Mouse (Mus musculus): ENCODE measurements around the gene Pla2g10. TPM values are rescaled to one million over a fixed set of nuclear protein-coding genes. Genes with fewer than 3 reads are reported as not detected.
"Not testable (repeated sequence)": the region's sequence is repeated elsewhere in the genome, so short reads cannot be mapped to it uniquely, and the experiment has no call there.

Pla2g10 gene
- polyA plus RNA-seq, 1 experiment from 2014 or later = 0.29 TPM

- Histone ChIP-seq H3K4me3 (ENCODE audit: low read depth, low read length) (peak overlapping the region; percentile 60), H3K9me3 (ENCODE audit: control insufficient read depth, low read length) (no peaks in the 10 kb centered on the region), H3K4me2 (replicated peaks; ENCODE audit: low read depth, low read length) (peak overlapping the region; percentile 92), H3K36me3 (ENCODE audit: control insufficient read depth, insufficient read depth, low read length) (no peaks in the 10 kb centered on the region), H3K27me3 (ENCODE audit: control insufficient read depth, insufficient read depth, low read length) (no peaks in the 10 kb centered on the region), H3K4me1 (replicated peaks; ENCODE audit: control insufficient read depth, insufficient read depth, low read length) (no peaks in the 10 kb centered on the region), H3K9ac (ENCODE audit: low read depth, low read length) (peak overlapping the region; percentile 78), H3K27ac (ENCODE audit: low read depth, low read length) (no peak overlapping the region)
- ATAC-seq (ENCODE audit: low FRiP score) (peak; percentile 99), DNase-seq (ENCODE audit: low spot score) (peak; percentile 98)
- WGBS = under 1% methylated on average over 65 of the region's 65 CpGs
Observed at GRCm38 (mm10) chr16:13754400-13755190, 23.8 kb upstream of the Pla2g10 start.

DNA sequence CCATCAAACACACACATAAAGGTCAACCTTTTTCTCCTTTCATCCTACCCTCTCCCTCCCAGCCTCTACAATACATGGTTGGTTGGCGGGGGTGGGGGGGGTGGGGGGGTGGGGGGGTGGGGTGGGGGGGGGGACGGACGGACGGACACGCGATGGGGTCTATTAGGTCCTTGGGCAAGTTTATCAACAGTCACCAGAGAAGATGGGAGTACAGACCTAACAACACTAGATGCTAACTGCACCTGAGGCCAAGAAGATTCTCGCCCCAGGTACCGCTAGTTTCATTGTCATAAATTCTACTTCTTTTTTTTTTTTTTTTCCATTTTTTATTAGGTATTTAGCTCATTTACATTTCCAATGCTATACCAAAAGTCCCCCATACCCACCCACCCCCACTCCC lies 23.2 kb upstream of the Pla2g10 start:
- H3K36me3 ChIP-seq (ENCODE audit: control insufficient read depth, insufficient read depth, low read length) = no peaks in the 10 kb centered on the region
- H3K27ac ChIP-seq (ENCODE audit: low read depth, low read length) = no peak overlapping the region
- no peaks in the 10 kb centered on the region for H3K27me3 ChIP-seq (ENCODE audit: control insufficient read depth, insufficient read depth, low read length)
- peak overlapping the region; percentile 60 for H3K4me3 ChIP-seq (ENCODE audit: low read depth, low read length)
- no peaks in the 10 kb centered on the region for H3K9me3 ChIP-seq (ENCODE audit: control insufficient read depth, low read length)
- H3K9ac ChIP-seq (ENCODE audit: low read depth, low read length) = no peak overlapping the region
- no peaks in the 10 kb centered on the region for H3K4me1 ChIP-seq (replicated peaks; ENCODE audit: control insufficient read depth, insufficient read depth, low read length)
- DNase-seq (ENCODE audit: low spot score) (peak; percentile 15), ATAC-seq (ENCODE audit: low FRiP score) (peak; percentile 33; the same call in 1 of the 2 replicates)
- WGBS = 70% methylated on average over 7 of the region's 8 CpGs
- no peak overlapping the region; the same call in 1 of the 2 replicates for H3K4me2 ChIP-seq (replicated peaks; ENCODE audit: low read depth, low read length)

DNA sequence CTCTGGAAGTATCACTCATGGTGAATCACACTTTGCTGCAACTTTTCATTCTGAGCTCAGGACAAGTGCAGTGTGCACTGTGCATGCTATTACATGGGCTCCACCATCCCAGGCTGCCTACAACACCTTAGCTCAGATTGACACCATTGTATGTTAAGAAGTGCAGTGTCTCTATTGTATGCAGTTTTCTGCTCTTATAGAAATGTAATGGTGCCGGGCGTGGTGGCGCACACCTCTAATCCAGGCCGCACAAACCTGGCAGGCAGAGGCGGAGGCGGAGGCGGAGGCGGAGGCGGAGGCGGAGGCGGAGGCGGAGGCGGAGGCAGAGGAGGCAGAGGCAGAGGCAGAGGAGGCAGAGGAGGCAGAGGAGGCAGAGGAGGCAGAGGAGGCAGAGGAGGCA lies 19.8 kb upstream of the Pla2g10 start:
- Histone ChIP-seq H3K9ac (ENCODE audit: low read depth, low read length) (no peak overlapping the region), H3K36me3 (ENCODE audit: control insufficient read depth, insufficient read depth, low read length) (no peaks in the 10 kb centered on the region), H3K27me3 (ENCODE audit: control insufficient read depth, insufficient read depth, low read length) (no peaks in the 10 kb centered on the region), H3K9me3 (ENCODE audit: control insufficient read depth, low read length) (no peaks in the 10 kb centered on the region), H3K27ac (ENCODE audit: low read depth, low read length) (no peak overlapping the region), H3K4me2 (replicated peaks; ENCODE audit: low read depth, low read length) (no peak overlapping the region), H3K4me1 (replicated peaks; ENCODE audit: control insufficient read depth, insufficient read depth, low read length) (no peaks in the 10 kb centered on the region), H3K4me3 (ENCODE audit: low read depth, low read length) (no peak overlapping the region)
- WGBS = 95% methylated on average over 13 of the region's 13 CpGs
- no peak for DNase-seq (ENCODE audit: low spot score)
- ATAC-seq (ENCODE audit: low FRiP score) = no peak

DNA sequence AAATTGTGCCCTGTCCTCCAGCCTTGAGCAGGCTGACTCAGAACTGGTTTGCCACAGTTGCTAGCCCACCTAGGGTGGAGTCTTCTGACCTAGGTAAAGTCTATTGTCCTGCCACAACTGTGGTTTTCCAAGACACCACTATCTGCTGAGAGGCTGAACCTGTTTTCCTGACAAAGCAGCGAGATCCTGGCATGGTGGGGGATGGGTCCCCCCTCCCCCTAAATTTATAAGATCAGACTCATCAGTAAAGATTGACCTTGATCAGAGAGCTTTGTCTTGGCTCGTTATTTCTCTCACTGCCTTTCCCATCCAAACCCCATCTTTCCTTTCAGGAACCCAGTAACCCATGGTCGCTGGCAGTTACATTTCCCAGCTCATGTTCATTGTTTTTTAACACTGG lies 19.2 kb upstream of the Pla2g10 start:
- no peak for DNase-seq (ENCODE audit: low spot score)
- 58% methylated on average over 3 of the region's 3 CpGs for WGBS

DNA sequence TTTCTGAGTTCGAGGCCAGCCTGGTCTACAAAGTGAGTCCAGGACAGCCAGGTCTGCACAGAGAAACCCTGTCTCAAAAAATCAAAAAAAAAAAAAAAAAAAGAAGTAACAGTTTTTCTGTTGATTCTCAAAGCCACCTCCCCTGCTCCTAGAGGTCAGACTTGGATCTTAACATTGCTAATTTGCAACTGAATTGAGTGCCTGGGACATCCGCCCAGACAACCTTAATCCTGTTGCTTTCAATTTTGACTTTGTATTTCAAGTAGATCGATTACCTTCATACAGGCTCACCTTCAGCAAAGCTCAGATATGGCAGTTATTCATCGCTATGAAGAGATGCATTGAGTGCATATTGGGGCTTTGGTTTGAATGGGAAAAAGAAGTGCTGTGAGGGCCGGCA lies 18.5 kb upstream of the Pla2g10 start:
- ATAC-seq (ENCODE audit: low FRiP score) (no peak), DNase-seq (ENCODE audit: low spot score) (no peak)
- no peaks in the 10 kb centered on the region for H3K27me3 ChIP-seq (ENCODE audit: control insufficient read depth, insufficient read depth, low read length)
- H3K4me2 ChIP-seq (replicated peaks; ENCODE audit: low read depth, low read length) = no peak overlapping the region
- no peaks in the 10 kb centered on the region for H3K36me3 ChIP-seq (ENCODE audit: control insufficient read depth, insufficient read depth, low read length)
- H3K27ac ChIP-seq (ENCODE audit: low read depth, low read length) = no peak overlapping the region
- 44% methylated on average over 5 of the region's 5 CpGs for WGBS
- H3K4me3 ChIP-seq (ENCODE audit: low read depth, low read length) = no peak overlapping the region
- H3K9ac ChIP-seq (ENCODE audit: low read depth, low read length) = no peak overlapping the region
- H3K4me1 ChIP-seq (replicated peaks; ENCODE audit: control insufficient read depth, insufficient read depth, low read length) = no peaks in the 10 kb centered on the region
- no peaks in the 10 kb centered on the region for H3K9me3 ChIP-seq (ENCODE audit: control insufficient read depth, low read length)

More for the DNA sequence above, 19.2 kb upstream of the Pla2g10 start:
- Histone ChIP-seq H3K9ac (ENCODE audit: low read depth, low read length) (no peak overlapping the region), H3K4me3 (ENCODE audit: low read depth, low read length) (no peak overlapping the region), H3K27me3 (ENCODE audit: control insufficient read depth, insufficient read depth, low read length) (no peaks in the 10 kb centered on the region), H3K4me2 (replicated peaks; ENCODE audit: low read depth, low read length) (no peak overlapping the region), H3K4me1 (replicated peaks; ENCODE audit: control insufficient read depth, insufficient read depth, low read length) (no peaks in the 10 kb centered on the region), H3K27ac (ENCODE audit: low read depth, low read length) (no peak overlapping the region), H3K36me3 (ENCODE audit: control insufficient read depth, insufficient read depth, low read length) (no peaks in the 10 kb centered on the region), H3K9me3 (ENCODE audit: control insufficient read depth, low read length) (no peaks in the 10 kb centered on the region)
- no peak for ATAC-seq (ENCODE audit: low FRiP score)

DNA sequence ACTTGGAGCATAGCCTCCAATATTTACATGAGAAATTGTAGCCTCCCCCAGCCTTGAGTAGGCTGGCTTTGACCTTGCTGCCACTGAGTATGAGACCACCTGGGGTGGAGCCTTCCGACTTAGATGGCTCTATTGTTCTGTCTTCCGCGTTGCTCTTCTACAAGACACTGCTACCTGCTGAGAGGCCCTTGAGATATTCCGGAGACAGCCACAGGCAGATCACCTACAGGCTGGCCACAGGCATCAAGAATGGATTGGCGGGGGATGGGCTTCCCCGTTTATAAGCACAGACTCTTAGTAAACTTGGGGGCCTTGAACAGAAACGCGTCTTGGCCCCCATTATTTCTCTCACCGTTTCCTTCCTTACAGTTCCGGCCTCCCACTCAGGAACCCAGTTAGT lies 18.0 kb upstream of the Pla2g10 start:
- H3K9me3 ChIP-seq (ENCODE audit: control insufficient read depth, low read length); H3K4me3 ChIP-seq (ENCODE audit: low read depth, low read length); H3K27ac ChIP-seq (ENCODE audit: low read depth, low read length); H3K9ac ChIP-seq (ENCODE audit: low read depth, low read length); DNase-seq (ENCODE audit: low spot score); H3K4me1 ChIP-seq (replicated peaks; ENCODE audit: control insufficient read depth, insufficient read depth, low read length); ATAC-seq (ENCODE audit: low FRiP score); H3K4me2 ChIP-seq (replicated peaks; ENCODE audit: low read depth, low read length); H3K36me3 ChIP-seq (ENCODE audit: control insufficient read depth, insufficient read depth, low read length); H3K27me3 ChIP-seq (ENCODE audit: control insufficient read depth, insufficient read depth, low read length): not testable (repeated sequence)
- 15% methylated on average over 10 of the region's 10 CpGs for WGBS

DNA sequence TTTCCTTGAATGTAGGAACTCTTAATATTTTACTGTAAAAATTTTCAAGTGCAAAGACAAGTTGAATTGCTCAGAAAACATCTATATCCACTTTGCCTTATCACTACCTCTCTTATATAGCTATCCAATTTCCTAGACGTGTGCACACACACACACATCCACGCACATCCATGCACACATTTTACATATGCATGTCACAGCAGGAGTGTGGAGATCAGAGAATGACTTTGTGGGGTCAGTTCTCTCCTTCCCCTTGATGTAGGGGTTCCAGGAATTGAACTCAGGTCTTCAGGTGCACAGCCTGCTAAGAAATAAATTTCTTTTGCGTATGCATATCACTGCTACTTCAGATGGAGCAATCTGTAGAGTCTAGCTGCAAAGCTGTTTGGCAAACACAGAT lies 17.3 kb upstream of the Pla2g10 start:
- Histone ChIP-seq H3K4me2 (replicated peaks; ENCODE audit: low read depth, low read length) (no peak overlapping the region), H3K9me3 (ENCODE audit: control insufficient read depth, low read length) (no peaks in the 10 kb centered on the region), H3K36me3 (ENCODE audit: control insufficient read depth, insufficient read depth, low read length) (no peaks in the 10 kb centered on the region), H3K4me1 (replicated peaks; ENCODE audit: control insufficient read depth, insufficient read depth, low read length) (no peaks in the 10 kb centered on the region), H3K27ac (ENCODE audit: low read depth, low read length) (no peak overlapping the region), H3K27me3 (ENCODE audit: control insufficient read depth, insufficient read depth, low read length) (no peaks in the 10 kb centered on the region), H3K9ac (ENCODE audit: low read depth, low read length) (no peak overlapping the region), H3K4me3 (ENCODE audit: low read depth, low read length) (no peak overlapping the region)
- DNase-seq (ENCODE audit: low spot score) (no peak), ATAC-seq (ENCODE audit: low FRiP score) (no peak)
- WGBS = 61% methylated on average over 3 of the region's 3 CpGs

DNA sequence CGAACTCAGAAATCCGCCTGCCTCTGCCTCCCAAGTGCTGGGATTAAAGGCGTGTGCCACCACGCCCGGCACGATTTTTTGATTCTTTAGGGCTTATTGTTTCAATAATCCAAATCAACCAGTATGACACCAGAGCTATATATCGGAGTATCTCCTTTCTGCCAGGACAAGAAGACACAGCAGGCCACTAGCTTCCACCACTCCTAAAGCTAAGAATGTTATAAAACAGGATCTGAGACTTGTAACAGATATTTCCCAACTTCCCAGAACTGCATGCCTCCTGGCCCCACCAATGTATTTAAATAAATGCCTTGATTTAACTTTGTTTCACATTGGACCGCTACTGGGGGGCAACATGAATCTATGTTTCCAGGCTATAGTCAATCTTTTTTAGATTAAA lies 16.9 kb upstream of the Pla2g10 start:
- Histone ChIP-seq H3K4me1 (replicated peaks; ENCODE audit: control insufficient read depth, insufficient read depth, low read length) (no peaks in the 10 kb centered on the region), H3K27ac (ENCODE audit: low read depth, low read length) (no peak overlapping the region), H3K36me3 (ENCODE audit: control insufficient read depth, insufficient read depth, low read length) (no peaks in the 10 kb centered on the region), H3K9me3 (ENCODE audit: control insufficient read depth, low read length) (no peaks in the 10 kb centered on the region), H3K4me2 (replicated peaks; ENCODE audit: low read depth, low read length) (no peak overlapping the region), H3K27me3 (ENCODE audit: control insufficient read depth, insufficient read depth, low read length) (no peaks in the 10 kb centered on the region), H3K9ac (ENCODE audit: low read depth, low read length) (no peak overlapping the region), H3K4me3 (ENCODE audit: low read depth, low read length) (no peak overlapping the region)
- ATAC-seq (ENCODE audit: low FRiP score) = no peak
- 93% methylated on average over 8 of the region's 8 CpGs for WGBS
- DNase-seq (ENCODE audit: low spot score) = no peak

GRCm38 (mm10) chr16:13740844-13741243 lies 10.1 kb upstream of the Pla2g10 start:
- DNase-seq (ENCODE audit: low spot score) = no peak
- no peak for ATAC-seq (ENCODE audit: low FRiP score)
- Histone ChIP-seq H3K4me3 (ENCODE audit: low read depth, low read length) (no peak overlapping the region), H3K4me2 (replicated peaks; ENCODE audit: low read depth, low read length) (no peak overlapping the region), H3K27ac (ENCODE audit: low read depth, low read length) (no peak overlapping the region), H3K4me1 (replicated peaks; ENCODE audit: control insufficient read depth, insufficient read depth, low read length) (no peaks in the 10 kb centered on the region), H3K27me3 (ENCODE audit: control insufficient read depth, insufficient read depth, low read length) (no peaks in the 10 kb centered on the region), H3K36me3 (ENCODE audit: control insufficient read depth, insufficient read depth, low read length) (no peaks in the 10 kb centered on the region), H3K9ac (ENCODE audit: low read depth, low read length) (no peak overlapping the region), H3K9me3 (ENCODE audit: control insufficient read depth, low read length) (no peaks in the 10 kb centered on the region)
- 73% methylated on average over 2 of the region's 2 CpGs for WGBS

All from hindbrain, embryonic 11.5 days (tissue).